Mouse (Mus musculus) limb, embryonic 13.5 days (tissue): ENCODE data around the gene Cavin1. TPM values are rescaled to one million over a fixed set of nuclear protein-coding genes. Genes with fewer than 3 reads are reported as not detected.

Experiments
- ATAC-seq: fragments of 200-750 bp; cut with Nextera tagmentation; 2 replicates; pipeline ENCODE4 v1.8.0; 2017; ENCODE audit warnings: low read depth, moderate number of reproducible peaks, moderate TSS enrichment; ENCODE audit not compliant: low FRiP score
- H3K27ac ChIP-seq: fragments of 300-500 bp; sonication (generic); 2 replicates; pipeline ENCODE4 v1.5.1; 2015; ENCODE audit warnings: inconsistent platforms, mild to moderate bottlenecking, moderate library complexity
- H3K27me3 ChIP-seq: fragments of 300-500 bp; sonication (generic); 2 replicates; pipeline ENCODE4 v1.6.1; 2015; ENCODE audit warnings: mild to moderate bottlenecking, inconsistent platforms
- H3K36me3 ChIP-seq: fragments of 300-500 bp; sonication (generic); 2 replicates; pipeline ENCODE4 v1.6.1; 2015; ENCODE audit warnings: inconsistent platforms, mild to moderate bottlenecking, moderate library complexity
- H3K4me1 ChIP-seq: fragments of 300-500 bp; sonication (generic); 2 replicates; pipeline ENCODE4 v1.6.1; 2015; ENCODE audit warnings: inconsistent platforms
- H3K4me2 ChIP-seq: fragments of 300-500 bp; sonication (generic); replicated peaks from 2 replicates; pipeline ENCODE4 v1.6.1; 2015; ENCODE audit warnings: inconsistent platforms, mild to moderate bottlenecking, moderate library complexity
- H3K4me3 ChIP-seq: fragments of 300-500 bp; sonication (generic); 2 replicates; pipeline ENCODE4 v1.5.1; 2015; ENCODE audit warnings: moderate library complexity, mild to moderate bottlenecking, inconsistent platforms
- H3K9ac ChIP-seq: fragments of 300-500 bp; sonication (generic); 2 replicates; pipeline ENCODE4 v1.6.1; 2015; ENCODE audit warnings: mild to moderate bottlenecking, inconsistent platforms
- H3K9me3 ChIP-seq: fragments of 300-500 bp; sonication (generic); 2 replicates; pipeline ENCODE4 v1.6.1; 2016; ENCODE audit warnings: inconsistent platforms
- WGBS: fragments of 180-500 bp; shearing (Covaris S2); methylation state at CpG from one replicate; pipeline ENCODE4 v1.1.7; 2015; 5-methylcytosine and 5-hydroxymethylcytosine counted together
- polyA plus RNA-seq: library from polyadenylated mRNA; unstranded; fragments of >200 nt; fragmentation: Nextera tagmentation; extraction: Ambion mirVana; gene quantifications from 2 replicates; pipeline ENCODE4 v1.2.1, GENCODE M21; 2015

Gene Cavin1
- polyA plus RNA-seq, 1 experiment from 2014 or later, result 142 TPM

DNA sequence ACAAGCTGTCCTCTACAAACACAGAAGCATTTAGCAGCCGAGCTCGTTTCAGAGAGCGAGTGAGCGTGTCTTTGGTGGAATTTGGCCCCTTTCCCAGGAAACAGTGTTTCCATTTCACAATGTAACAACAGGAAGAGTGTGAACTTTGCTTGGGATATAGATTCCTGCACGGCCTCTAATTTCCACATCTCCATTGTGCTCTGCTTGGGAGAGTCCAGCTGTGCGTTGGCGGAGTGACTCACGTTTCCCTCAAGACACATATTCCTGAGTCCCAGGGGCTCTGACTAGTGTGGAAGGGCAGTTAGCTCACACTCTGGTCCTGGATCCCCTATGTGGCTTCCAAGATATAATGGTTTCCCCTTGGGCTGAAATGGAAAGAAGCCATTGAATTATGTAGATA, 9.2 kb upstream of the Cavin1 start:
- no peak overlapping the region; the same call in 1 of the 2 replicates for H3K27ac ChIP-seq
- no peak overlapping the region for H3K4me2 ChIP-seq
- WGBS, result 61% methylated on average over 8 of the region's 8 CpGs
- no peaks in the 10 kb centered on the region; the same call in 1 of the 2 replicates for H3K4me1 ChIP-seq
- H3K36me3 ChIP-seq, result no peaks in the 10 kb centered on the region
- no peaks in the 10 kb centered on the region for H3K9me3 ChIP-seq
- no peak for ATAC-seq
- peaks cover 40% of the 10 kb centered on the region for H3K27me3 ChIP-seq
- no peak overlapping the region for H3K9ac ChIP-seq
- H3K4me3 ChIP-seq, result no peak overlapping the region

DNA sequence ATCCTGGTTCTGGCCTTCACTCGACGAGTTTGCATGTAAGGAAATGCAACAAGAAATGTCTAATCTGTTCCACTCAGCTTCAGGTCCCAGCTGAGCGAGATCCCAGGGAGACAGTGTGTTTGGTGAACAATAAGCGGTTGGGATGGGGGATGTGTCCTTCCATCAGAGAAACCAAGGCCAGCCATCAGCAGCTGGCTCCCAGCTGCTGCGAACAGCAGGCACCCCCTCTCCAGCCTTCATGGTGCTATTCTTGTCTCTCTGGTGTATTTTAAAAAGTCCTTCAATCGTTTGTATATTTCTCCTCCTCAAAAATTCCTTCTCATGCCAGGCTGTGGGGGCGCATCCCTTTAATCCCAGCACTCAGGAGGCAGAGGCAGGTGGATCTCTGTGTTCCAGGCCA, 4.6 kb upstream of the Cavin1 start:
- Histone ChIP-seq H3K27ac (no peak overlapping the region), H3K36me3 (no peaks in the 10 kb centered on the region), H3K4me1 (peaks cover 8% of the 10 kb centered on the region), H3K27me3 (peaks cover 61% of the 10 kb centered on the region), H3K9me3 (no peaks in the 10 kb centered on the region), H3K4me2 (no peak overlapping the region), H3K9ac (no peak overlapping the region), H3K4me3 (no peak overlapping the region)
- WGBS, result 67% methylated on average over 7 of the region's 7 CpGs
- ATAC-seq, result no peak

DNA sequence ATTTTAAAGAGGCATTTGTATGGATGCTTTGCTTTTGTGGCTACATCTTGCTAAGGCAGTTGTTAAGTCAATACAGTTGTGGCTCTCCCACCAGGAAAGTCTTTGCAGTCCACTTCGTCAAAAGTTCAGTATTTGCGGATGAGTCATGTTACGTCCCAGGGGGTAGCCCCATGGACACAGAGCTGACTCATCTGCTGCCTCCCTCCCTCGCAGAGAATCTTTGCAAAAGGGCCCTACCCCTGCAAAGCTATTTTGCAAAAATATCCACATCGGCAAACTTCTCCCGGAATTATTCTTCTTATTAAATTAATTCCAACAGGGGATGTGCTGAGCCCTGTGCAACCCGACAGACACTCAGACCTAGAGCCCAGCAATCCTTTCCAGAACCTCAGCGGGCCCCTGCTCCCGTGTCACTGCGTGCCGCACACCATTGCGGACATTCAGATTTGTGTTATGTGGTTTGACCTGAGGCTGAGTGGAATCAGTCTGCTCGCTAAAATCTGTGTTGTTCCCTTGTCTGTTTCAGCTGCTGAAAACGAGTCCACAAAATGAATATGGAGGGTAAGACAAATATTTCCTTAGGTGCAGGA, 3.8 kb upstream of the Cavin1 start:
- H3K36me3 ChIP-seq, result no peaks in the 10 kb centered on the region
- WGBS, result 75% methylated on average over 14 of the region's 14 CpGs
- no peak overlapping the region for H3K27ac ChIP-seq
- no peak for ATAC-seq
- no peak overlapping the region for H3K4me3 ChIP-seq
- peaks cover 11% of the 10 kb centered on the region for H3K4me1 ChIP-seq
- H3K9ac ChIP-seq, result no peak overlapping the region
- H3K27me3 ChIP-seq, result peaks cover 65% of the 10 kb centered on the region
- H3K4me2 ChIP-seq, result no peak overlapping the region
- H3K9me3 ChIP-seq, result no peaks in the 10 kb centered on the region

DNA sequence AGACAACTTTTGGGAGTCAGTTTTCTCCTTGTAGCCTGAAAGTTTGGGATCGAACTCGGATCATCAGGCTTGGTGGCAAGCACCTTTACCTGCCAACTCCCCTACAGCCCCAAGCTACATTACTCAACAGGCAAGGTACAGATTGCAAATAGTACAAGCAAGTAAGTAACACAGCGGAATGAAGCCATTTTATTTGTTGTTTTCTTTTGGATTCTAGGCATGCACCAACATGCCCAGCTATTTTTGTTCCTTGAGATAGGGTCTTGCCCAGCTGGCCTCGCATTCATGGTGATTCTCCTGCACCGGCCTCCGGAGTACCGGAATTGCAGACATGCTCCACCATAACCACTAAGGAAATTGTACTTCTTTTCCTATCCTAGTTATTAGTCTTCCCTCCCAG, 2.6 kb upstream of the Cavin1 start:
- Histone ChIP-seq H3K36me3 (no peaks in the 10 kb centered on the region), H3K9ac (no peak overlapping the region), H3K4me1 (peaks cover 24% of the 10 kb centered on the region), H3K4me2 (no peak overlapping the region), H3K27me3 (peaks cover 75% of the 10 kb centered on the region), H3K9me3 (no peaks in the 10 kb centered on the region), H3K27ac (no peak overlapping the region), H3K4me3 (no peak overlapping the region)
- 87% methylated on average over 7 of the region's 7 CpGs for WGBS
- ATAC-seq, result no peak

DNA sequence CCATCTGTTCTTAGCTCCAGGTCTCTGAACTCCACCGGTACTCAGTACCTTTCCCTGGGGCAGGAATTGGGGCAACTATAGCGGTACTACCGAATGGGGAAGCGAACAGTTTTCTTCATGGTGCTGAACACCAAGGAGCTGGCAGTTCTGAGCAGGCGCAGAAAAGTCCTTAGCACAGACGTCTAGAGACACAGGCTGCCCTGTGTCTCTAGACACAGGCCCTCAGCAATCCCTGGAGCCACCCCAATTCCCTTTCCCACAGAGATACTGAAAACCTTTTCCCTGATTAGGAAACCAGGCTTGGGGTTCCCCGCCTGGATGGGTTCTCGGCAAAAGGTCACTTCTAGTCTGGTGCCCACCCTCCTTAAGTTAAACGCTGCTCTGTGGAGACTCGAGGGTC, 768 bp upstream of the Cavin1 start:
- 58% methylated on average over 10 of the region's 10 CpGs for WGBS
- H3K27ac ChIP-seq, result no peak overlapping the region
- peaks cover 86% of the 10 kb centered on the region for H3K27me3 ChIP-seq
- no peaks in the 10 kb centered on the region for H3K36me3 ChIP-seq
- no peak overlapping the region for H3K9ac ChIP-seq
- peaks cover 30% of the 10 kb centered on the region for H3K4me1 ChIP-seq
- no peaks in the 10 kb centered on the region for H3K9me3 ChIP-seq
- H3K4me3 ChIP-seq, result no peak overlapping the region
- H3K4me2 ChIP-seq, result peak overlapping the region; percentile 85
- ATAC-seq, result no peak

DNA sequence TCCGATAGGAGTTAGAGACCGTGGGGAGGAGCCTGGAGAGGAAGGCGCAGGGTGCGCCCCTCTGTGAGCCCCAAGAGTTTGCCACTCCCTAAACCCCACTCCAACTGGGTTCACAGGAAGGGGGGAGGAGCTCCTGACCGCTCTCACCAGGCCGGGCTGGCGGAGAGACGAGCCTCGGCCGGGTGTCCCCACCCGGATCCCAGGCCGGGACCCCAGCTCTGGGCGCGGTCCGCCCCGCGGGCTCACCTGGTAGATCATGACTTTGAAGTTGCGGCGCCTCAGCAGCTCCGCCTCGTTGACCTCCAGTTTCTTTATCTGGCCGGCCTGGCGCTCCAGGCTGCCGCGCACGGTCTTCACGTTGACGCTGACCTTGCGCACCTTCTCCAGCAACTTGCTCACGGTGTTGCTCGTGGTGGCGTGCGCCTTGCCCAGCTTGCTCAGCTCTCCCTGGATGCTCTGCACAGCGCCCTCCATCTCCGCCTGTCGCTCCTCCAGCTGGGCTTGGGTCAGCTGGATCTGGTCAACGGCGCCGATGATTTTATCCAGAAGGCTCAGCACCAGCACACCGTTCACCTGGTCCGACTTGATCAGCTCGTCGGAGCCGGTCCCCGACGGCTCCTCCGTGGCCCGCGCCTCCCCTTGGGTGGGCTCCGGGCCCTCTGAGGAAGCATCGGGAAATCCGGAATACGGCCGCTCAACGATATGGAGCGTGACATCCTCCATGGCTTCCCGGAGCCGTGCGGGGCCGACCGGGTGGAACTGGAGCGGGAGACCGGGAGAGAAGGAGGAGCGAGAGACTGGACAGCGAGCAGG, 737 bp downstream of the Cavin1 start:
- WGBS, result under 1% methylated on average over 65 of the region's 65 CpGs
- H3K4me1 ChIP-seq, result peaks cover 30% of the 10 kb centered on the region
- H3K4me2 ChIP-seq, result peak overlapping the region; percentile 85
- no peaks in the 10 kb centered on the region for H3K9me3 ChIP-seq
- peak overlapping the region; percentile 59 for H3K27ac ChIP-seq
- no peaks in the 10 kb centered on the region for H3K36me3 ChIP-seq
- H3K4me3 ChIP-seq, result peak overlapping the region; percentile 74
- peak overlapping the region; percentile 81 for H3K9ac ChIP-seq
- peaks cover 96% of the 10 kb centered on the region for H3K27me3 ChIP-seq
- peak; percentile 52 for ATAC-seq

DNA sequence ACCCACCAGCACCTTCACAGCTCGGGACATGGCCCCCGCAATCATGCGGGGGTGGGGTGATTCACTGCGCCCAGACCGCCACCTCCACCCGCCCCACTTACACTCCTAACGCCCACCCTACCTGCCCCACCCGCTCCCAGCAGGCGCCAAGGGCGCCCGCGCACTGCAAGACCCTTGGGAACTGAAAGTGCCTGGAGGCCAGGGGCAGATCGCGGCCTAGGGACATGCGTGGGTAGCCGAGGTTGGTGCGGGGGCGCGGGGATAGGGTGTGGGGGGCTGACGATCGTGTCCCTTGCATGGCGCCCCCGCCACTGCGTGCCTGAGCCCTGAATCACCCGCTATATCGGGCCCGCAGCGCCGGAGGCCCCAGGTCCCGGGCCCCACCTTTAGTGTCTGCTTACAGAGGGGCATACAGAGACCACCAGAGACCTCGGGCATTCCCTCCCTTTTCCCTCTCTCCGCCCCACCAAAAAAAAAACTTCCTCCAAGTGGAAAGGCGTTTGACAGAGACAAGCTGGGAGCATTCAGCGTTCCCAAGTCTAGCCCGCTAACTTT, 1.4 kb downstream of the Cavin1 start:
- Histone ChIP-seq H3K4me2 (peak overlapping the region; percentile 85), H3K27me3 (peaks cover 96% of the 10 kb centered on the region), H3K36me3 (peaks cover under 1% of the 10 kb centered on the region; the same call in 1 of the 2 replicates), H3K4me1 (peaks cover 35% of the 10 kb centered on the region), H3K9me3 (no peaks in the 10 kb centered on the region), H3K9ac (peak overlapping the region; percentile 81), H3K27ac (0 out of 2 replicates have a peak overlapping the region, but pooled peaks have one; percentile 52), H3K4me3 (peak overlapping the region; percentile 74)
- no peak for ATAC-seq
- WGBS, result 3% methylated on average over 33 of the region's 35 CpGs

DNA sequence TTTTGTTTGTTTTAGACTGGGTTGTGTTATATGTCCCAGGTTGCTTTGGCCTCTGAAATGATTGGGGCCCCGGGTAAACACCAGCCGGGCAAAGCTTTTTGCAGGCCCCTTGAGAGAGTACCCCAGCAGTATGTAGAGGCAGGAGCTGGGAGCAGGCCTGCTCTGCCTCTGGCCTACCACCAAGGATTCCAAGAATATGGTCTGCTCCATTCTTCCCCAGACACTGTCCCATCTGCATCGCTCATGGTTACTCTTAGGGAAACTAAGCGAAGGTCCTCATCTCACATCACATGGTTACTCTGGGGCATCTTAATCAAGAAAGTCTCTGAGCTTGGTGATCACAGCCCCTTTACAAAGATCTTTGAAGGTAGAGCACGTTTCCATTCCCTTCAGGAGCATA, 2.2 kb downstream of the Cavin1 start:
- WGBS, result 73% methylated on average over 5 of the region's 5 CpGs
- ATAC-seq, result no peak
- Histone ChIP-seq H3K9ac (peak overlapping the region; percentile 81), H3K9me3 (no peaks in the 10 kb centered on the region), H3K27ac (no peak overlapping the region), H3K27me3 (peaks cover 95% of the 10 kb centered on the region), H3K4me2 (peak overlapping the region; percentile 85), H3K4me1 (peaks cover 42% of the 10 kb centered on the region), H3K4me3 (peak overlapping the region; percentile 74), H3K36me3 (peaks cover 4% of the 10 kb centered on the region; the same call in 1 of the 2 replicates)

DNA sequence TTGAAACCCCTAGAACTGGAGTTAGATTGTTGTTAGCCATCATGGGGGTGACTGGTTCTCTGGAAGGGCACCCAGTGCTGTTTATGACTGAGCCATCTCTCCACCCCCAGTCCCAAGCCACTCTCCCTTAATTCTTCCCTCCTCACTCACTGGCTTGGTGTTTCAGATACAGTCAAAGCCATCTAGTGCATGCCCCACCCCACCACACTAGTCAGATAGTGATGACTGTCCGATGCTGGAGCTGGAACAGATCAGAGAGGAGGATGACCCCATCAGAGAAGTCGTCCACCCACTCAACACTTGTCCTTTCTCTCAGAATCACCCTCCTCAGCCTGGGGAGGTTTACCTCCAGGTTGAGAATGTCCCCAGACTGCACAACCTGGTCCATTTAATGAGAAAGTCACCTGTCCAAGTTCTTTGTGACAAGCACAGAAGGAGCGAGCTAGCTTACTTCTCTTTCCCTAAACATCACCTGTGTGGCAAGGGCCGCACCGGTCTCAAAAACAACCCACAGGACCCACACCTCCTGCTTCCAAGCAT, 2.7 kb downstream of the Cavin1 start:
- Histone ChIP-seq H3K4me2 (peak overlapping the region; percentile 85), H3K36me3 (peaks cover 4% of the 10 kb centered on the region; the same call in 1 of the 2 replicates), H3K4me3 (peak overlapping the region; percentile 74), H3K27ac (no peak overlapping the region), H3K9me3 (no peaks in the 10 kb centered on the region), H3K9ac (peak overlapping the region; percentile 81; the same call in 1 of the 2 replicates), H3K4me1 (peaks cover 47% of the 10 kb centered on the region), H3K27me3 (peaks cover 89% of the 10 kb centered on the region)
- ATAC-seq, result no peak
- WGBS, result 86% methylated on average over 5 of the region's 5 CpGs

DNA sequence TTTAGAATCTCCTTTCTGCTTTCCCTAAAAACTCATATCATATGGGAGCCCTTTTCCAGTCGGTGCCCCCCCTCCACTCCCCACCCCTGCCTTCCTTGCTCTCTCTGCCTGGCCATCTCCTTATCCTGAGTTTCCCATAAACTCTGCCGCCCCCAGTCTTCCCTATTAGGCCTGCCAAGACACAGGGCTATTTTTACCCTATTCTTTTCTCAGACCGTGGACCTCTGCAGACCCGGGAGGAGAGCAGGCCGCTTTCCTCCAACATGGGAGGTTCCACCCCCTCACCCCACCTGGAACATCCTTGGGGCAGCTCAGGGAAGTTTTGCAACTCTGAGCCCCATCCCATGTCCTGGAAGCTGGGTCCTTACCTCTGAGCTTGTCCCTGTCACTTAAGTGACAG, 3.3 kb downstream of the Cavin1 start:
- Histone ChIP-seq H3K27ac (no peak overlapping the region), H3K9me3 (no peaks in the 10 kb centered on the region), H3K36me3 (peaks cover 4% of the 10 kb centered on the region; the same call in 1 of the 2 replicates), H3K4me1 (peaks cover 53% of the 10 kb centered on the region), H3K9ac (no peak overlapping the region), H3K4me3 (no peak overlapping the region), H3K4me2 (peak overlapping the region; percentile 85; the same call in 1 of the 2 replicates), H3K27me3 (peaks cover 84% of the 10 kb centered on the region)
- ATAC-seq, result no peak
- 64% methylated on average over 5 of the region's 5 CpGs for WGBS

DNA sequence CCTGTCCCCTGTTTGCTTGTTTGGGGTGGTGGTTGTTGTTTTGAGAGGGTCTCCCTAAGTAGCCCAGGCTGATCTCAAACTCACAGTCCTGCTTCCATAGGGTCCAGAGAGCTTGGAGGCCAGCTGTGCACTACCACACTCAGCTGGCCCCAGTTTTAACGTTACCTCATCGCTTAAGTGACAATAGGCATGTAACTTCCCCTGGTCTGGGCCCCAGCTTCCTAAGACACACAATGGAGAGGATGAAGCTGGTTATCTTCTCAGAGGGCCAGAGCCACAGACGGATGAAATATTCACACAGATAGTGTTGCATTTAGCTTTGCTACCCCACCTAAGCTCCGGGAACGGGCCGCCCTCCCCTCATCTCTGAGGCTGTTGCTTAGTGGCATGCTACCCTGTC, 4.9 kb downstream of the Cavin1 start:
- WGBS, result 78% methylated on average over 6 of the region's 6 CpGs
- H3K27ac ChIP-seq, result no peak overlapping the region
- peaks cover 4% of the 10 kb centered on the region; the same call in 1 of the 2 replicates for H3K36me3 ChIP-seq
- H3K4me2 ChIP-seq, result no peak overlapping the region
- no peak for ATAC-seq
- no peak overlapping the region for H3K4me3 ChIP-seq
- H3K9me3 ChIP-seq, result no peaks in the 10 kb centered on the region
- peaks cover 68% of the 10 kb centered on the region for H3K27me3 ChIP-seq
- H3K9ac ChIP-seq, result no peak overlapping the region
- H3K4me1 ChIP-seq, result peaks cover 50% of the 10 kb centered on the region
